Mouse (Mus musculus): ENCODE data around the gene Tenm4.

The Tenm4 gene

DNA sequence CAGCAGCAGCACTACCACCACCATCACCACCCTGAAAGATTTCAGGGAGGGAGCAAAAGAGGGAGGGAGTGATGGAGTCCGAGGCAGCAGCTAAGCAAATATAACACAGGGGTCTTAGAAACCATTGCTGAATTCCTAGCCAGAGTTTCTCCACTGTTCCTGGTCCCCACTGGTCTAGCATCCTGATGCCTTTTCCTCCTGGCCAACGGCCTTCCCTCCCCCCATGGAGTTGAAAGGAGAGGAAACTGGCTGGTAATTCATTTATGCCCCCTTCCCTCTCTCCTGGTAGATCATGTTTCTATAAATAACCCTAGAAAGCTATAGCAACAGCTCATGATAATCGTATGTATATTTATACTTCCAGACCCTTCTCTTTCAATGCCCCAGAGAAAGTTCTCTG is 481.8 kb downstream of the Tenm4 start:
- no peak for DNase-seq

DNA sequence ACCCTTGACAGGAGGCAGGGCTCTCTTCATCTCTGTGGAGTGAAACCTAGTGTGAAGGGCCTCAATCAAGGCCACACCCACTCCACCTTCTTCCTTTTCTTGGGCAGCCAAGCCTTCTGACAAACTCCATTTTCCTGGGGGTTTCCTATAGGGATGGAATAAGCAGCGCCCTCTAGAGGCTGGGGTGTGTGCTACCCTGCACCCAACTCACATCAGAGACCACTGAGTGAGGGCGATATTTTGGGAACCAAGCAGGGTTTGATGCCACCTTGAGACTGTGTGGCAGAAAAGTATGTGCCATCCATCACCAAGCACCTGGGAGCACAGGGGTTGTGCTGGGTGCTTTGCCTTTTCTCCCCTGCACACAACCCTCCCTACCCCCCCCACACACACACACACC is 483.2 kb downstream of the Tenm4 start:
- DNase-seq = no peak

DNA sequence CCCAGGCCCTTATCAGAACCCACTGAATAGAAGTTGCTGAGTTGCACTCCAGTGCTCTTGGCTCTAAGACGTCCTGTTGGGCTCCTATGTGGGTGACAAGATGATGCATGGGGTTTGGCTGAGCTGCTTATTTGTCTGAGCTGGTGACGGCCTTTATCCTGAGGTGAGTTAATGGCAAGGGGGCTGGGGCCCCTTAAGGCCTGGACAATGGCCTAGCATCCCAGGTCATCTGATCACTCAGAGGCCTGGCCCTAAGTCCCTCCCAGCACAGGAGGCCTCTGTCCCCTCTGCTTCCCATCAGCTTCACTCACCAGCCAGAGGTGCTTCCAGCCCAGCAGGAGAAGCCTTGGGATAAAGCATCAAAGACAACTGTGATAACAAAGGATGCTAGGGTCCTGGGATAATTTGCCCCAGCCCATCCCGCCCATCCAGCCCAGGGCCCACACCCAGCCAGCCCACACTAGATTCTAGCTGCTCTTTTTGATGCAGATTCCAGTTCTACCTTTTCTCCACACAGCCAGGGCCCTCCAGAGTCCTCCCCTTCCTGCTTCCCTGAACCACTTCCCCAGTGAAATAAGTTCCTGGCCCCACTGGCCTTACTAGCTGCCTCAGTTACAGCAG is 484.2 kb downstream of the Tenm4 start:
- DNase-seq = no peak

GRCm38 (mm10) chr7:96657101-96657830 is 486.2 kb downstream of the Tenm4 start:
- no peak for DNase-seq

GRCm38 (mm10) chr7:96657857-96658580 is 487.0 kb downstream of the Tenm4 start:
- DNase-seq = no peak

- no peak for DNase-seq
Observed at GRCm38 (mm10) chr7:96660907-96661306, 489.9 kb downstream of the Tenm4 start.

DNA sequence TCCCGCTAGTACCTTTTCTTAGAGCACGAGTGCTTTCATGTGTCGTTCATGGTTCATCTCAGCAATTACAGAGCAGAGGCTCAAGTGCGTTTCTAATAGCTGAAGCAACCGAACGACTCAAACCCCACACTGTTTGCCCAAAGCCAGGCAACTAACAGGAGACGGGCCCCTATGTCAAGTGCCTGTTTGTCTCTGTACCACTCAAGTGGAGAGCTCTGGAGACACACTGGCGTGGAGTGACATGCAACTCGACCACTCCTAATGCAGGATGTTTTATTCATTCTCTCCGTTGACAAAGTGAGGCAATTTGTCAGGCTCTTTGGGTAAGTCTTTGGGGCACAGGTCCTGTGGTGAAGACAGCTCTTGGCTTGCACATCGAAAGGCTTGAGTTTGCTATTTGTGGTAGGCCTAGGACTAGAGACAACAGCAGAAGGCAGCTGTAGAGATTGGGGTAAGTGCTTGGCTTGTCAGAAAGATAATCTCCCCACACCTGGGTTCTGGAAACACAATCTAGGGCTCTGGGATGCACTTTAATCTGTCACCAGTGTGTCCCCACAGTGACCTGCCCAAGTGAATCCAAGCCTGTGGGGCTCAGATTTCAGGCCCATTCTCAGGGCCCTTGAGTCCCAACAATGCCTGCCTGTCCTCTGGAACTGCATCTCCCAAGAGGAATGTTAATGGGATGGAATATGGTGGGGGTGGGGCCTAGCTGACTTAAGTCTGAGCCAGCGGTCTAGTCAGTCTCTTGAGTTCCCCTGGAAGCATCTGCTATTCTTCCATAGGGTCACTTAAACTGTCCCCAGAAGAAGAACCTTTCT is 490.5 kb downstream of the Tenm4 start:
- DNase-seq = no peak

DNA sequence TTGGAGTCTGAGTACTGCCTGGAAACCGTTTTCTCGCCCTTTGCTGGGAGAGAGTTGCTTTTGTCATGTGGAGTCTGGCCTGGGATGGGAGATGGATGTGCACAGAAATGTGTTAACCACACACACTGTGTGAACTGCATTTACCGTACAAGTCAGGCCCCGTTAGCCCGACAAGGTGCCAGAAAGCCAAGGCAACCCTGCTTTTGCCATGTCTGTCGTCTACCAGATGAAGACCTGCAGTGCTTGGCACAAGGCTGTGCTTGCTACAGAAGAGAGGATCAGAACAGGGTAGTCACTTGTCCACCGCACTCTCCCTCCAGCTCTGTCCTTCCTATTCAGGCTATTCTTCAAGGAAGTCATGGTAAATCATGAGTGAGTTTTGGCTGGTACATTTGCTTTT is 492.3 kb downstream of the Tenm4 start:
- no peak for DNase-seq

- DNase-seq = no peak
Observed at GRCm38 (mm10) chr7:96666366-96666896, 495.4 kb downstream of the Tenm4 start.

DNA sequence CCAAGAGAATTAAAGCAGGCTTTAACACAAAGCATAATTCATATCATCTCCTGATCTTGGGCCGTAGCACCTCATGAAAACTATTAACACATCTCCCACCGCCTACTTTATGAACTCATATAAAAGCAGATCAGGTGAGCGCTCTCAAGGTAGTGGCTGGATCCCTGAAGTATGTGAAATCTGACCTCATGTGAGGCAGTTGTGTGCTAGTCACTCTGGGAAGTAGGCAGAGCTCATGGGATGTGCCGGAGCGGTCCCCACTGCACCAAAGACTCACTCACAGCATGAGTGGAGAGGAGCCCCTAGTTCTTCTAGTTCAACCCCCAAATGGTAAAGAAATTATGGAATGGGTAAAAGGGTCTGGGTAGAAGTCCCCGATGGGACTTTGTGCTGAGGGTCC is 496.6 kb downstream of the Tenm4 start:
- DNase-seq = no peak

DNA sequence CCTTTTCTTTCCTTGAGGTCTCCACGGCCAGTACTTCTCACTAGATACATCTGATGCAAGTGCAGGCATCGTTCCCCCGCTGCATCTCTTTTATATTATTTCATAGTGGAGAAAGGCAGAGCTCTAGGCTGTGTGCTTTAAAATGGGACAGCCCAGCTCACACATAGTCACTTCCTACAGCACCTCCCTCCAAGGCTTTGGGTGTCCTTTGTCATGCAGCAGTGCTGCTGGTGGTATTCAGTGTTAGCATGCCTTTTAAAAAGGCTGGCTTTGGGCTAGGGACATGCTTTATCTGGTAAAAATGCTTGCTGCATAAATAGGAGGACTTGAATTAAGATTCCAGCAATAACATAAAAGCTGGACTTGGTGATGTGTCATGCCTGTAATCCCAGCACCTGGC is 499.0 kb downstream of the Tenm4 start:
- no peak for DNase-seq

DNA sequence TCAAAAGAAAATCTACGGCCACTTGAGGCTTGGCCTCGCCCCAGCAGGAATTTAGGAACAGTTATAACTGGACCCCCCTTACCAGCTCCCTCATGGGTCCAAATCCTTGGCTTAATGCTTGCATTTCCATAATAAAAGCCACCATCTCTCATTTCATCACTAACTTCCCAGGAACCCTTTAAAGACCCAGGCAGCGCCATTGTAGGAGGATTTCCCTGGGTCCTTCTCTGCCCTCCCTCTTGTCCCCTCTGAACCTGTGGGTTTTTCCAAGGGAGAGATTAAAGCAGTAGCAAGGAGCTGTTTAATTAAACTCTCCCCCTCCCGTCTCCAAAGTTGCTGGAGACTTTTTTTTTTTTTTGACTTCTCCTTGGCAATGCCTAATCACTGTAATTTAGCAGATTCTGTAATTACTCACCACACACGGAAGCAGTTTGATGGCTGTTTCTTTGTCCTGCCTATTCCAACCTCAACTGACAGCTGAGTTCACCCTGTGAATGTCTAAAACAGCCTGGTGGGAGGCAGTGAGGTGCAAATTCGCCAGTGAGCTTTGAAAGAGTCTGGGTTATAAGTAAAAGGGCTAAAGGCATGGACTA is 501.4 kb downstream of the Tenm4 start:
- no peak for DNase-seq

DNA sequence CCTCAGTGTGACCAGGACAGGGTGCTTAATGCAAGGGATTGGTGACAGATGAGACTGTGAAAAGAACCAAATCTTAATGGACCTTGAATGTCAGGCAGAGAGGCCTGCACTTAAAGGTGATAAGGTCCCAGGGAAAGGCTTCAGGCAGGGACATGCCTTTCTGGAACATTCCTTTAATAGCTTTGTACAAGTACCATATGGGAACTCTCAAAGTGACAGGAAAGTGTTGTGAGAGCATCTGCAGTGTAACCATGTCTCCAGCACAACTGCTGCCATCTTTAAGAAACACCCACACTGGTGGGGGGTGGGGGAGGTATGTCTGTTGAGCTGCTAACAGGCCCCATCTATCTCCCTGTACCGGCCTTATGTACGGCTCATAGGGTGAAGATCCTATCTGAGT is 506.0 kb downstream of the Tenm4 start:
- DNase-seq = no peak

GRCm38 (mm10) chr7:96678236-96678635 is 507.2 kb downstream of the Tenm4 start:
- DNase-seq = no peak

GRCm38 (mm10) chr7:96679746-96680145 is 508.7 kb downstream of the Tenm4 start:
- no peak for DNase-seq

- DNase-seq = no peak
Observed at GRCm38 (mm10) chr7:96680405-96680804, 509.4 kb downstream of the Tenm4 start.

DNA sequence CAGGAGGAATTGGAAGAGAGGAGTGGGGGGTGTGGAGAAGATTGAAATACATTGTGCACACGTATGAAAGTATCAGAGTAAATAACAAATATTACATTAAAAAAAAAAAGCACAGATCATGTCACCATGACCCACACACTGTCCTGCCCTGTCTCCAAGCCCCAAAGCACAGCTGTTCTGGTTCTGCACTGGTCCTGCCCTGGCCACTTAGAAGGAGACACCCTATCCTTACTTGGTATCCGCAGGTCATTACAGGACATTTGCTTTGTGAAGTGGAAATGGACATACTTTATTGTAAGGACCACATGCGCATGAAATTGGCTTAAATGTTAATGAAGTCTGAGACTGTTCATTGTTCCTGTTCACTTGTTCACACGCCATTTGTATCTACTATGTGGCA is 510.8 kb downstream of the Tenm4 start:
- DNase-seq = no peak

DNA sequence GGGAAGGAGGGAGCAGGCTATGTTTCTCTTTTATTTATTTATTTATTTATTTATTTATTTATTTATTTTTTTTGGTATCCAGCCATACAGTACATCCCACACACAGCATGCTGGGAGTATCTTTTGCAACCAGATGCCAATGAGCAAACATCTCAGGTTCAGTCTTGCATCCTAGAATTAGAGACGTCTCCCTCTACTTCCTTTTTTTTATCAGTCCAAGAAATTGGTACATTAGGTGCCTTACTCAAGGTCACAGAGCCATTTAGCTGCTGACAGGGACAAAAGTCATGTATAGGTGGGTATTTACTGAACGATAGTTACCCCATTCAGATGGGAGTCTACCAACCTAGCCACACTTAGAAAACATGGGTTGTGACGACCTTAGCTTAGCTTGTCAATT is 517.1 kb downstream of the Tenm4 start:
- DNase-seq = no peak

DNA sequence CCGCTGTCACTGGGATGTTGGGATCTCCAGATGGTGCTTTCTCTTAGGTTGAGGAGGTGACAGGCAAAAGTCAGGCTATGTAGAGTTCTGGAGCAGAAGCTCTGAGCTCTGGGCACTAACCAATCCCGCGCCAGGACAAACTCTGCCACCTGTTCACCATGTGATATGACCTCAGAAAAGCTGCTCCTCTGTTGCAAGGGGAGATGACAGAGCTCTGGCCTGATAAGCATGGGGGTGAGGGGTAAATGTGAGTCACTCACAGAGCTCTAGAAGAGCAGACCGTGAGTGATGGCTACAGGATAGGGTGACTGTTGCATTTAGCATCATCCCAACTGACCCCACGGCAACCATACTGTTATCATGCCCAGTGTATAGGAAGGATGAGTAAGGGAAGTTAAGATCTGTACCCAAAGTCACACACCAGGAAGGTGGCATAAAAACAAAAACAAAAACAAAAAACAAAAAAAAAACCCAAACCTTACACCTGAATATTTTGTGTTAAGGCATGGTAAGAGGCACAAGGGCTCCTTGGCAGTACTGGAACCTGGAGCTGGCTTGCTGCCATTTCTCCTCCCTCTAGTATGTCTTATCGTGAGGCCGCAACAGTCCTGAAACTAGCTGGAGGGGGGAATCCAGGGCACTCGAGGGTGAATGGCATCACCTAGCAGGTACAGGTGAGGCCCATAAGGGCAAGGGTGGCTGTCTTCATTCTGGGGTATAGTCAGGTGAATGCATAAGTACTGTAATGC is 530.2 kb downstream of the Tenm4 start:
- DNase-seq = no peak

- DNase-seq = no peak
Observed at GRCm38 (mm10) chr7:96703958-96704357, 532.9 kb downstream of the Tenm4 start.

DNA sequence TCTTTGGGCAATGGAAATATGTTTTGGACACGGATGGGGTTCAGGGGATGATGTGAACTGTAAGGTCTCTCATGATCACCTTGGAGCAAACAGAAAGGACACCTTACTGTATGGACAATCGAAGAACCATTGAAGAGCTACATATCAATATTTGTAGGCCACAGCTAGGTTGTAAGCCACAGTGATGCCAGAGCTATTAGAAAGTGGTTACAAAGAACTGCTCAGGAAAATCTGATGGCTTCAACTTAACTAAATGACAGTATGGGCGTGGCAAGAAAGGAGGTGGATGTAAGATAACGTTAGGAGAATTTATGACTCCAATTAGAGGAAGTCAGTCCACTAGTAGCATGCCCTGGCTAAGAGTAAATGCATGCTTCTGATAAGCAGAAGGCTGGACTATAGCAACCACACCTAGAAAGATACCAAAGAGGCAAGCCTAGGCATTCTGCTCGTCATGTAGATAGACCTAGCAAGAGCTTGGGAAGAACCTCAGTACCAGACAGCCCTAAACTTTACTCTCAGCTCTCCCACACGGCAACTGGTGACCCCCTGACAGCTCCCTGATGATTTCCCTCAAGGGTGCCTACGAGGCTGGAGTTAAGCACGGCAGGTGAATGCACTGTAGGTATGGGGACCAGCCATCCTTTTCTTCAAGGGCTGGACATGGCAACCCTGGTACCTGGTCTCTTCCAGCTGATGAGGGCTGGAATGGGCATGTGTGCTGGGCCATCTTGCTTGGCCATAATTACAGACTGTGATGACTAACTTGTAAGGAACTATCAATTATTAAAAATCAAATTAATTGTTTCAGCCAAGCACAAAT is 534.5 kb downstream of the Tenm4 start:
- no peak for DNase-seq

Data from kidney, adult 8-10 months (tissue).